Mouse (Mus musculus): ENCODE measurements around the gene Ap2a1. TPM values are rescaled to one million over a fixed set of nuclear protein-coding genes. Genes with fewer than 3 reads are reported as not detected.
"Not testable (repeated sequence)": the region's sequence is repeated elsewhere in the genome, so short reads cannot be mapped to it uniquely, and the experiment has no call there.

Ap2a1 gene
- polyA plus RNA-seq, 1 experiment = 56.7 TPM

DNA sequence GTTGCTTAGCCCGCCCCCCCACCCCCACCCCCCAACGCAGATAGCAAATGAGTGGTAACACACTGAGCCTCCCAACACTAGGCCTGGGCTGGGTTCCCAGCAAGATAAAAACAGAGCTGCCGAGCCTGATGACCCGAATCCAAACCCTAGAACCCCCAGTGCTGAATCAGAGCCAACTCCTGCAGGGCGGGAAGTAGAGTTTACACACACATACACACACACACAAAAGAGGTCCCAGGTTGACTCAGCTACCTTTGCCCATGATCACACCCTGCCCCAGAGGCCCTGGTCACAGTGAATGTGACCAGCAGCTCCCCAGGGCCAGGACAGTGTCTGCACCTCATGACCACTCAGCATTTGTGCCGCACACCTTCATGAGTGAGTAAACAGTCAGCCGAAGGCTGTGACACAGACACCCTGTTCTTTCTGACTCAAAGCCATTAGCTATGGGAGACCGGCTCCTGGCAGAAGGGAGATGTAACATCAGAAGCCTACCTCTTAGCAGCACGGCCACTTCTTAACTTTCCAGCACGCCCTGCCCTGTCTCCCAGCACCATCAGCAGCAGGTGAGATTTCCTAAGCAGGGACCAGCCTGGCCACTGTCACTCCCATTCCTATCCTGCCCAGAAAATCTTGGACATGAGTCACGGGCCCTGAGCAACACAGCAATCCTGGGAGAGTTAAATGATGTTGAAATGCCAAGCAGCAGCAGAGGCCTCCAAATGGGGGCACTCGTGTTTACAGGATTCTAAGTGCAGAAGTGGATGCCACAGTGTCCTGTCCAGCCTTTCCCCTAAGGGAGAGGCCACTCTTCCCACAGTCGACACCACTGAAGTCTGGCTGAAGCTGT lies 40.8 kb downstream of the Ap2a1 start:
- Histone ChIP-seq H3K27ac (ENCODE audit: insufficient read depth, low read depth, low read length) (no peak overlapping the region), H3K4me3 (ENCODE audit: insufficient read depth, low read length) (no peak overlapping the region), H3K4me1 (ENCODE audit: control insufficient read depth, insufficient read depth, low read length) (peaks cover 26% of the 10 kb centered on the region)
- no peak for TF ChIP-seq CTCF (IDR thresholded peaks at IDR 0.05; ENCODE audit: low read depth, low read length)
- no peak for TF ChIP-seq POLR2A (IDR thresholded peaks at IDR 0.05; ENCODE audit: borderline replicate concordance, low read depth, low read length)

DNA sequence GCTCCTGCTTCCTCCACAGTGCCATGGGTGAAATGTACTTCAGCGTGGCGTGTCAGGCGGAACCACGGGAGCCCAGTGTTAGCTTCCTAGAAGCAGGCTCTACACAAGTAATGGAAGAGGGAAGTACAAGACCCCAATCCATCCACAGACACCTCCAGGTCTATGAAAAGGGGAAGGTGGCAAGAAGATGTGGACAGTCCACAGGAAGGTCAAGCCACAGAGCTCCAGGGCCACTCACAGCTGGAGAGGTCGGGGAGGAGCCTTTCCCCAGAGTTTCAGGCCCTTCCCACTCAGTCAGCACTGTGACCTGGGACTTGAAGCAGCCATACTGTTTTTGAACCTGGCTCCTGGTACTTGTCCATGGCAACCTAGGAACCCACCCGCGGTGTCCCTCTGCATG lies 42.3 kb downstream of the Ap2a1 start:
- Histone ChIP-seq H3K27ac (ENCODE audit: insufficient read depth, low read depth, low read length) (peak overlapping the region; percentile 6; the same call in 1 of the 2 replicates), H3K4me3 (ENCODE audit: insufficient read depth, low read length) (no peak overlapping the region), H3K4me1 (ENCODE audit: control insufficient read depth, insufficient read depth, low read length) (peaks cover 24% of the 10 kb centered on the region)
- TF ChIP-seq CTCF (IDR thresholded peaks at IDR 0.05; ENCODE audit: low read depth, low read length) (no peak), POLR2A (IDR thresholded peaks at IDR 0.05; ENCODE audit: borderline replicate concordance, low read depth, low read length) (no peak)

DNA sequence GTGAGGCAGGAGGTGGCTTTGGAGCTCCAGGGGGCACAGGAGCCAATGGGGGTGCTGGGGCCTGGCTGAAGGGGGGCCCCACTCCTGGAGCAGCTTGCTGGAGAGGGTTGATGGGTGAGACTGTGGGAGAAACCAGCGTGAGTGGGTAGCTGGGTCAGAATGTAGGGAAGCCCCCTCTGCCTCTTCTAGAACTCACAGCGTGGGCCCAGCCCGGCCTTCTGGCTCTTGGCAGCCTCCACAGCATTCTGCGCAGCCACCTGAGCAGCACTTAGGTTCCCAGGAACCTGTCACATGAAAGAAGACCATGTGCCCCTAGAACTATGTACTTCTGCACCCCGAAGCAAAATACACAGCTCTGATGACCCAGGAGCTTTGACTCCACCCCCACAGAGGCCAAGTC lies 44.7 kb downstream of the Ap2a1 start:
- Histone ChIP-seq H3K27ac (ENCODE audit: insufficient read depth, low read depth, low read length) (no peak overlapping the region), H3K4me1 (ENCODE audit: control insufficient read depth, insufficient read depth, low read length) (peaks cover 17% of the 10 kb centered on the region), H3K4me3 (ENCODE audit: insufficient read depth, low read length) (no peak overlapping the region)
- no peak for TF ChIP-seq CTCF (IDR thresholded peaks at IDR 0.05; ENCODE audit: low read depth, low read length)
- TF ChIP-seq POLR2A (IDR thresholded peaks at IDR 0.05; ENCODE audit: borderline replicate concordance, low read depth, low read length) = no peak

DNA sequence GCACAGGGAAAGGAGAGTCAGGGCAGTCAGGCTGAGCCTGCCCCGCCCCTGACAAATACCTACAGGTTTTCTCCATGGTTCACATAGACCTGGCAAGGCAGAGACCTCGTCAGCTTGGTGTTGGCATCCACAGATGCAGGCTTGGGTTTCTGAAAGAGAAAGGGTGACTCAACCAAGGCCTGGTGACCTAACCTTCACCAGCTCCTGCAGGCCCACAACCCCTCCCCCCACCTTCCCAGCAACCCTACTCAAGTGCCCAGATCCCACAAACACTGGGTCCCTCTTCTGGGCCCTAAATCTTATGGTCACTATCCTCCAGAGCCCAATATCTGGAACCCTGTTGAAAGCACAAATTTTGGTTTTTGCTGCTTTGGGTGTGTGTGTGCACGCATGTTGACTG lies 46.3 kb downstream of the Ap2a1 start:
- H3K4me1 ChIP-seq (ENCODE audit: control insufficient read depth, insufficient read depth, low read length) = peaks cover 12% of the 10 kb centered on the region
- H3K4me3 ChIP-seq (ENCODE audit: insufficient read depth, low read length) = no peak overlapping the region
- H3K27ac ChIP-seq (ENCODE audit: insufficient read depth, low read depth, low read length) = no peak overlapping the region
- TF ChIP-seq POLR2A (IDR thresholded peaks at IDR 0.05; ENCODE audit: borderline replicate concordance, low read depth, low read length) (no peak), CTCF (IDR thresholded peaks at IDR 0.05; ENCODE audit: low read depth, low read length) (no peak)

DNA sequence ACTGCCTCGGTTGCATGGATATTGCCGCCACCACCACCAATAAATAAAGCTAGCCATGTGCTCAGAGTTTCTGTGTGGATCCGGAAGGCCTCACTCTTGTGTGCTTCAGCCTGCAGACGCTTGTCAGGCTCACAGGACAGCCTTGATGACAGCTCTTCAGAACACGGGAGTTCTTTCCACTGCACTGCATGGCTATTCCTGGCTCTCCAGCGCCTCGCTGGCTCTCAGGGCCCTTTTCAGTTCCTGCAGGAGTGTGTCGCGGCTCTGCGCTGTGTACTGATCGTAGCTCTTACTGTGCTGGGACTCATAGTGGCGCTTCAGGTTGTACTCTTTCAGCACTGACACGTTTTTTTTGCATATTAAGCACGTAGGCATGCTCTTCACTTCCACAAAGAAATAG lies 51.5 kb downstream of the Ap2a1 start:
- H3K27ac ChIP-seq (ENCODE audit: insufficient read depth, low read depth, low read length) = no peak overlapping the region
- no peak for TF ChIP-seq CTCF (IDR thresholded peaks at IDR 0.05; ENCODE audit: low read depth, low read length)
- TF ChIP-seq POLR2A (IDR thresholded peaks at IDR 0.05; ENCODE audit: borderline replicate concordance, low read depth, low read length) = no peak
- no peak overlapping the region for H3K4me3 ChIP-seq (ENCODE audit: insufficient read depth, low read length)
- no peaks in the 10 kb centered on the region for H3K4me1 ChIP-seq (ENCODE audit: control insufficient read depth, insufficient read depth, low read length)

DNA sequence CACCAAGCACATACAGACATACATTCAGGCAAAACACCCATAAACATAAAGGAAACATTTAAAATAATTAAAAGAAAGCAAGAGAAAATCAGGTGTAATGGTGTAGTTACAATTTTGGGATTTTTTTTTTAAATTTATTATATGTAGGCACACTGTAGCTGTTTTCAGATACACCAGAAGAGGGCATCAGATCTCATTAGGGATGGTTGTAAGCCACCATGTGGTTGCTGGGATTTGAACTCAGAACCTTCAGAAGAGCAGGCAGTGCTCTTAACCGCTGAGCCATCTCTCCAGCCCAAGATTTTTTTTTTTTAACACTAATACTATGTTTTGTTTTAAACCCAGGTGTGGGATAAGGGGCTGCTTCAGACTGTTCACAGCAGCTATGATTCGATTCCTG lies 57.5 kb downstream of the Ap2a1 start:
- peaks cover 13% of the 10 kb centered on the region for H3K4me1 ChIP-seq (ENCODE audit: control insufficient read depth, insufficient read depth, low read length)
- not testable (repeated sequence) for H3K27ac ChIP-seq (ENCODE audit: insufficient read depth, low read depth, low read length); H3K4me3 ChIP-seq (ENCODE audit: insufficient read depth, low read length)

DNA sequence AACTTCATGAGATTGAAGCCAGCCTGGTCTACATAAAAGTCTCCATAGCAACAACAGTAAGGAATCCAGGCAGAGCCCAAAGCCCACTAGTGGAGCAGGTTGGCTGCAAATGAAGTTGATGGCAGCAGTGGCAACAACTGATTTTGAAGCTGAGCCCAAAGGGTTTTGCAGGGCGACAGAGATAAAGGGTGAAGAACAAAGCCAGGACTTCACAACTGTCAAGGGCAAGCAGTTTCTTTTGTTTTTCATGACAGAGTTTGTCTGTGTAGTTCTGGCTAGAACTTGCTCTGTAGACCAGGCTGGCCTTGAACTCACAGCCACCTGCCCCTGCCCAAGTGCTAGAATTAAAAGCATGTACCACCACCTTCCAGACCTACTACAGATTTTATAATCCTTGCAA lies 58.1 kb downstream of the Ap2a1 start:
- H3K4me1 ChIP-seq (ENCODE audit: control insufficient read depth, insufficient read depth, low read length) = peaks cover 18% of the 10 kb centered on the region

DNA sequence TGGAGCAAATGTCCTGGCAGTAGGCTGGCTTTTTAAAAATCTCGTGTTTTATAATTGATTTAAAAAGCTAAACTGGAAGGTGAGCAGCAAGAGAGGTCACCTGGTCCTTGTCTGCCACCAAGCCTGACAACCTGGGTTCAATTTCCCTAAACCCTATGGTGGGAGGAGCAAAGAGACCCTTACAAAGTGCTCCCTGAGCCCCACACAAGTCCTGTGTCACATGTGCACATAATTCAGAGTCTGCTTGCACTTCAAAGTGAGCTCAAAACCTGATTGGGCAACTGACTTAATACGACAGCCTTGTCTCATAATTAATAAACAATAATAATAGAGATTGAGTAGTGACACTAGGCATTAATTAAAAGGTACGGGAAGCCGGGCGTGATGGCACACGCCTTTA lies 58.7 kb downstream of the Ap2a1 start:
- H3K27ac ChIP-seq (ENCODE audit: insufficient read depth, low read depth, low read length) = no peak overlapping the region
- no peak for TF ChIP-seq CTCF (IDR thresholded peaks at IDR 0.05; ENCODE audit: low read depth, low read length)
- no peak for TF ChIP-seq POLR2A (IDR thresholded peaks at IDR 0.05; ENCODE audit: borderline replicate concordance, low read depth, low read length)
- no peak overlapping the region for H3K4me3 ChIP-seq (ENCODE audit: insufficient read depth, low read length)
- peaks cover 23% of the 10 kb centered on the region for H3K4me1 ChIP-seq (ENCODE audit: control insufficient read depth, insufficient read depth, low read length)

More for the DNA sequence above, 58.1 kb downstream of the Ap2a1 start:
- no peak overlapping the region for H3K4me3 ChIP-seq (ENCODE audit: insufficient read depth, low read length)
- no peak for TF ChIP-seq CTCF (IDR thresholded peaks at IDR 0.05; ENCODE audit: low read depth, low read length)
- no peak for TF ChIP-seq POLR2A (IDR thresholded peaks at IDR 0.05; ENCODE audit: borderline replicate concordance, low read depth, low read length)
- H3K27ac ChIP-seq (ENCODE audit: insufficient read depth, low read depth, low read length) = no peak overlapping the region

DNA sequence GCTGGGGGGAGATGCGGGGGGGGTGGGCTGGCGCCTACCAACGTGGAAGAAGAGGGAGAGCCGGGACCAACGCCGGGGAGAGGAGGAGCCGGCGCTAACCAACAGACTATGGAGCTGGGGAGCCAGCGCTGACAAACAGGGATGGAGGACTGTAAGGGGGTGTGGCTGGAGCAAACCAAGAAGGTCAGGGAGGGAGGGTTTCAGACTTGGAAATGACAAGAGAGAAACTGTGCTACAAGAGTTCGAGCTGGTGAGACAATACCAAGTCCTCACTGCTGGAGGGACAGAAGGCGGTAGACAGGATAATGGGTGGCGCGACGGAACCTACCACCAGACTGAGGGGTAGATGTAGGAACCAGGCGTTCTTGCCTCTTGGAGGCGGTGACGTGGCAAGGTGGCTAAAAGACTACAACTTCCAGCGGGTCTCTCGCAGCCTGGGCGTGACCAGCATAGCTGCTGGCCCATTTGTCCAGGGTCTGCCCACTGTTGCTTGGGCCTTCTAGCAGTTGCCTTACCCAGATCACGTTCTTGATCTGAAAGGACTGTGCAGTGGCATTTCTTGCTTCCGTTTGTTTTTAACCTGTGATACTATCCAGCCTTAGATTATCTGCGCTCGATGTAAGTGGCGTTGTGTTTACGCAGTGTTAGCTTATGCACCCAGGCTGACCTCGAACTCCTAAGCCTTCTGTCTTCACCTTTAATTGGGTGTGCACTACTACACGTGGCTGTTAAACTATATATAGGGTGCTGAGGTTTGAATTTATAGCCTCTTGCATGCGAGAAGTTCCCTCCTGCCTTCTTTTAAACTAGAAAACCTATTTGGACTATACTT lies 59.4 kb downstream of the Ap2a1 start, which contains the start of gene Ptov1:
Gene Ptov1 (minus strand): TSS at position 92 of the 832 bp plus-strand sequence.
- Histone ChIP-seq H3K4me3 (ENCODE audit: insufficient read depth, low read length) (peak within 1 kb of the TSS; percentile 81), H3K4me1 (ENCODE audit: control insufficient read depth, insufficient read depth, low read length) (peaks cover 30% of the 10 kb centered on the region), H3K27ac (ENCODE audit: insufficient read depth, low read depth, low read length) (peak within 1 kb of the TSS; percentile 64)
- TF ChIP-seq POLR2A (IDR thresholded peaks at IDR 0.05; ENCODE audit: borderline replicate concordance, low read depth, low read length) = no peak
- TF ChIP-seq CTCF (IDR thresholded peaks at IDR 0.05; ENCODE audit: low read depth, low read length) = no peak

Measured in bone marrow macrophage, adult 2 months (primary cell).